Mouse (Mus musculus): Measurements from ENCODE around the gene Eif4g3.
"Not testable (repeated sequence)": the region's sequence is repeated elsewhere in the genome, so short reads cannot be mapped to it uniquely, and the experiment has no call there.

Gene Eif4g3

GRCm38 (mm10) chr4:137992890-137993289, at the start of gene Eif4g3:
Gene Eif4g3 (plus strand): TSS chr4:137993022.
- no peak for DNase-seq (ENCODE audit: low read depth, low spot score)

GRCm38 (mm10) chr4:137943540-137943939, 49.3 kb upstream of the Eif4g3 start:
- DNase-seq (ENCODE audit: low read depth, low spot score): no peak

GRCm38 (mm10) chr4:137945376-137945775, 47.4 kb upstream of the Eif4g3 start:
- DNase-seq (ENCODE audit: low read depth, low spot score): peak; percentile 46

- no peak for DNase-seq (ENCODE audit: low read depth, low spot score)
Observed at GRCm38 (mm10) chr4:137946419-137946818, 46.4 kb upstream of the Eif4g3 start.

GRCm38 (mm10) chr4:137952840-137953239, 40.0 kb upstream of the Eif4g3 start:
- DNase-seq (ENCODE audit: low read depth, low spot score): peak; percentile 71

GRCm38 (mm10) chr4:137954184-137954583, 38.6 kb upstream of the Eif4g3 start:
- DNase-seq (ENCODE audit: low read depth, low spot score): no peak

- DNase-seq (ENCODE audit: low read depth, low spot score): peak; percentile 84
Observed at GRCm38 (mm10) chr4:137954926-137955396, 37.9 kb upstream of the Eif4g3 start.

GRCm38 (mm10) chr4:137956260-137956659, 36.6 kb upstream of the Eif4g3 start:
- DNase-seq (ENCODE audit: low read depth, low spot score): no peak

GRCm38 (mm10) chr4:137959889-137960665, 32.7 kb upstream of the Eif4g3 start:
- DNase-seq (ENCODE audit: low read depth, low spot score): no peak

- DNase-seq (ENCODE audit: low read depth, low spot score): no peak
Observed at GRCm38 (mm10) chr4:137960757-137961156, 32.1 kb upstream of the Eif4g3 start.

GRCm38 (mm10) chr4:137962643-137963350, 30.0 kb upstream of the Eif4g3 start:
- DNase-seq (ENCODE audit: low read depth, low spot score): no peak

- DNase-seq (ENCODE audit: low read depth, low spot score): no peak
Observed at GRCm38 (mm10) chr4:137963431-137963830, 29.4 kb upstream of the Eif4g3 start.

GRCm38 (mm10) chr4:137963881-137964584, 28.8 kb upstream of the Eif4g3 start:
- DNase-seq (ENCODE audit: low read depth, low spot score): peak; percentile 80

GRCm38 (mm10) chr4:137964585-137964930, 28.3 kb upstream of the Eif4g3 start:
- DNase-seq (ENCODE audit: low read depth, low spot score): no peak

GRCm38 (mm10) chr4:137968203-137968602, 24.6 kb upstream of the Eif4g3 start:
- DNase-seq (ENCODE audit: low read depth, low spot score): peak; percentile 86

GRCm38 (mm10) chr4:137970623-137971199, 22.1 kb upstream of the Eif4g3 start:
- not testable (repeated sequence) for DNase-seq (ENCODE audit: low read depth, low spot score)

GRCm38 (mm10) chr4:137974856-137975432, 17.9 kb upstream of the Eif4g3 start:
- not testable (repeated sequence) for DNase-seq (ENCODE audit: low read depth, low spot score)

GRCm38 (mm10) chr4:137979066-137979644, 13.7 kb upstream of the Eif4g3 start:
- DNase-seq (ENCODE audit: low read depth, low spot score): not testable (repeated sequence)

- DNase-seq (ENCODE audit: low read depth, low spot score): peak; percentile 51
Observed at GRCm38 (mm10) chr4:137982869-137983268, 10.0 kb upstream of the Eif4g3 start.

GRCm38 (mm10) chr4:137984212-137984611, 8.6 kb upstream of the Eif4g3 start:
- no peak for DNase-seq (ENCODE audit: low read depth, low spot score)

GRCm38 (mm10) chr4:137984746-137985145, 8.1 kb upstream of the Eif4g3 start:
- no peak for DNase-seq (ENCODE audit: low read depth, low spot score)

Data from 3T3-L1 (cell line).